Mouse (Mus musculus): ENCODE data around the gene Tmem163. TPM values are rescaled to one million over a fixed set of nuclear protein-coding genes. Genes with fewer than 3 reads are reported as not detected.

The Tmem163 gene
- total and polyA plus RNA-seq, 2 experiments from 2014 or later, result 16.6 to 17.3 TPM

DNA sequence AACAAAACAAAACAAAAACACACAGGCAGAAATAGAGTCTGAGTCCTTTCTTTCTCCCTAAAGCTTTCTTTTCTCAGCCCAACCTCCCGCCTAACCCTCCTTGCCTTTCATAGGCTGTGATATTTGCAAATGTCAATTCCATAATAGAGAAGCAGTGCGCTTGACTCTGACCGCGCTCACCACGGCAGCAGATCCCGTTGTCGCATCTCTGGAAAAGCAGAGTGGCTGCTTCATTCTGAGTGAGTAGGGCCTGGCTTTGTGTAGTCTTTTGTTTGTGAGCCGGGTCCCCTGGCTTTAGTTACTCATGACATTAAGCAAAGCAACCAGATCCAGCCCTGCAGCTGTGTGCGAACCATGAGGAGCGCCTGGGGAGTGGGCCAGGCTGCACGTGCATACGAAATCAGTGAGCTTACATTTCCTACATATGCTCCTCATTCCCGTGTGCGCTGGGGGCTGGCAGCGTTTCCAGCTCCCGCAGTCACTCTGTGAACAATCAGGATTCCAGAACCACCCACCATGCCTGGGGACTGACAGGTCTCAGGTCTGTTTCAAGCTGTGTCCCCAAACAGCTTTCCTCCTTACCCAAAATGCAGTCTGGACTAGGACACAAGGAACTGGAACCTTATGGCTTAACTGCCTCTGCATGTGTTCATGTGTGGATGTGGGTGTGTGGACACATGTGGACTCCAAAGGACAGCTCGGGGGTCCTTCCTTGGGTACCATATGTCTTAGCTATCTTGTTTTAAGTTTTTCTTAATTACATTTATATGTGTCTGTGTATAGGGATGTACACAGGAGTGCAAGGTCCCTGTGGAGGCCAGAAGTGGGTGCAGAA lies 141.9 kb downstream of the Tmem163 start:
- no peak for TF ChIP-seq CTCF (IDR thresholded peaks at IDR 0.05; ENCODE audit: low read depth)
- no peak for TF ChIP-seq EP300 (IDR thresholded peaks at IDR 0.05; ENCODE audit: low read depth)
- no peak overlapping the region for H3K27ac ChIP-seq (ENCODE audit: low read depth)
- H3K27me3 ChIP-seq (ENCODE audit: control insufficient read depth, insufficient read depth, low read length), result no peaks in the 10 kb centered on the region
- WGBS, result 32% methylated on average over 17 of the region's 17 CpGs
- no peaks in the 10 kb centered on the region for H3K9me3 ChIP-seq (replicated peaks; ENCODE audit: control insufficient read depth, low read length)
- no peak overlapping the region for H3K9ac ChIP-seq (replicated peaks; ENCODE audit: low read depth, low read length)
- no peak overlapping the region for H3K4me3 ChIP-seq (ENCODE audit: low read depth, low read length)
- H3K36me3 ChIP-seq (replicated peaks; ENCODE audit: control insufficient read depth, insufficient read depth, low read length), result no peaks in the 10 kb centered on the region
- DNase-seq (ENCODE audit: low spot score) (no peak), ATAC-seq (ENCODE audit: insufficient read depth, low read depth) (no peak)
- no peaks in the 10 kb centered on the region for H3K4me1 ChIP-seq (ENCODE audit: control insufficient read depth, insufficient read depth)
- peak overlapping the region; percentile 14; the same call in 1 of the 2 replicates for H3K4me2 ChIP-seq (ENCODE audit: low read depth, low read length)

DNA sequence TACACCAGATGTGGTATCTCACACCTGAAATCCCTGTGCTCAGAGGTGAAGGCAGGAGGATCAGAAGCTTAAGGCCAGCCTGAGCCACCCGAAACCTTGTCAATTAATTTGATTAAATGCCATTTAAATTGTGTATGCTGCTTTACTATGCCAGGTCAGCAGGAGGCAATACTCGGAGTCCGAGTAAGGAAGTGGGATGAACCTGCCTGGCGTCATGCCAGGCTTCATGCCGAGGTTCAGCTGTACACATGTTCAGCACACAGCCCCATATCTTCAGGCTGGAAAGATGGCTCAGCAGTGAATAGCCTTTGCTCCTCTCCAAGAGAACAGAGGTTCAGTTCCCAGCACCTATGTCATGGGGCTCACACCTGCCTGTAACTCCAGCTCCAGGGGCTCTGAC lies 142.9 kb downstream of the Tmem163 start:
- no peak overlapping the region for H3K27ac ChIP-seq (ENCODE audit: low read depth)
- no peaks in the 10 kb centered on the region for H3K9me3 ChIP-seq (replicated peaks; ENCODE audit: control insufficient read depth, low read length)
- DNase-seq (ENCODE audit: low spot score), result no peak
- no peaks in the 10 kb centered on the region for H3K27me3 ChIP-seq (ENCODE audit: control insufficient read depth, insufficient read depth, low read length)
- H3K4me1 ChIP-seq (ENCODE audit: control insufficient read depth, insufficient read depth), result no peaks in the 10 kb centered on the region
- H3K9ac ChIP-seq (replicated peaks; ENCODE audit: low read depth, low read length), result no peak overlapping the region
- no peak overlapping the region for H3K4me3 ChIP-seq (ENCODE audit: low read depth, low read length)
- no peaks in the 10 kb centered on the region for H3K36me3 ChIP-seq (replicated peaks; ENCODE audit: control insufficient read depth, insufficient read depth, low read length)
- no peak for ATAC-seq (ENCODE audit: insufficient read depth, low read depth)
- no peak overlapping the region for H3K4me2 ChIP-seq (ENCODE audit: low read depth, low read length)
- no peak for TF ChIP-seq CTCF (IDR thresholded peaks at IDR 0.05; ENCODE audit: low read depth)
- no peak for TF ChIP-seq EP300 (IDR thresholded peaks at IDR 0.05; ENCODE audit: low read depth)
- 46% methylated on average over 5 of the region's 5 CpGs for WGBS

- DNase-seq (ENCODE audit: low spot score) (no peak), ATAC-seq (ENCODE audit: insufficient read depth, low read depth) (no peak)
- Histone ChIP-seq H3K4me3 (ENCODE audit: low read depth, low read length) (no peak overlapping the region), H3K36me3 (replicated peaks; ENCODE audit: control insufficient read depth, insufficient read depth, low read length) (no peaks in the 10 kb centered on the region), H3K9ac (replicated peaks; ENCODE audit: low read depth, low read length) (no peak overlapping the region), H3K4me1 (ENCODE audit: control insufficient read depth, insufficient read depth) (no peaks in the 10 kb centered on the region), H3K4me2 (ENCODE audit: low read depth, low read length) (no peak overlapping the region), H3K27me3 (ENCODE audit: control insufficient read depth, insufficient read depth, low read length) (no peaks in the 10 kb centered on the region), H3K9me3 (replicated peaks; ENCODE audit: control insufficient read depth, low read length) (no peaks in the 10 kb centered on the region), H3K27ac (ENCODE audit: low read depth) (no peak overlapping the region)
- WGBS, result 82% methylated on average over 5 of the region's 5 CpGs
- no peak for TF ChIP-seq EP300 (IDR thresholded peaks at IDR 0.05; ENCODE audit: low read depth)
- TF ChIP-seq CTCF (IDR thresholded peaks at IDR 0.05; ENCODE audit: low read depth), result no peak
Observed at GRCm38 (mm10) chr1:127531723-127532122, 147.6 kb downstream of the Tmem163 start.

DNA sequence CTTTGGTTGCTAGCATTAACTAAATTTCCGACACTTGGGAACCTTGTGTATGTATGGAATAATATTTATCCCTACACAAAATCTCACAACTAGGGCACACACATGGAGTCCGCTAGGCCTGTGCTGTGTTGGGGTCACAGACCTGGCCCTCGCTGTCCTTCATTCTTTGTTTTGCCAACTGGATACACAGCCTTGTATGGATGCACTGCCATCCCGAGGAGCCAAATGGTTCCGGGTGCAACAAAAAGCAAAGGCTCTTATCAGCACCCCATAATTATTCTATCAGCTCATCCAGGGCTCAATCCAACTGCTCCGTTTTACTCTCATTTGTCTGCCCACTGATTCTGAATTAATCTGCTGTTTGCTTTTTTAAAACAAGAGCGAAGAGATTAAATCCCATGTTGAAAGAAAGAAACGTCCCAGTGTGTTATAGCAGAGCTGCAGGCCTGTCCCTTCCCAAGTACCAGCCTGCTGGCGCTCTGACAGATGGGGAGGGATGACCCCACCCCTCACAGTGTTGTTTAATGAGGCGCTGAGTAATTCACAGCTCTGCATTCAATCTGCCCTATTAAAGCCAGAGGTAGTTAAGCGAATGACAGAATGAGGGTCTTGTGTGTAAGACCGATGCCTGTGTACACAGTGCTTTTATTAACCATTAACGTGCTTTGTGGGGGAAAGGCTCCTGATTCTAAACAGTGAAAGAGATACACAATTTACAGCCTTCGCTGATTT lies 148.3 kb downstream of the Tmem163 start:
- no peak for DNase-seq (ENCODE audit: low spot score)
- H3K27me3 ChIP-seq (ENCODE audit: control insufficient read depth, insufficient read depth, low read length), result no peaks in the 10 kb centered on the region
- 40% methylated on average over 14 of the region's 14 CpGs for WGBS
- no peak overlapping the region for H3K9ac ChIP-seq (replicated peaks; ENCODE audit: low read depth, low read length)
- H3K4me3 ChIP-seq (ENCODE audit: low read depth, low read length), result no peak overlapping the region
- no peaks in the 10 kb centered on the region for H3K36me3 ChIP-seq (replicated peaks; ENCODE audit: control insufficient read depth, insufficient read depth, low read length)
- no peak for ATAC-seq (ENCODE audit: insufficient read depth, low read depth)
- TF ChIP-seq CTCF (IDR thresholded peaks at IDR 0.05; ENCODE audit: low read depth) (no peak), EP300 (IDR thresholded peaks at IDR 0.05; ENCODE audit: low read depth) (no peak)
- H3K4me2 ChIP-seq (ENCODE audit: low read depth, low read length), result no peak overlapping the region
- H3K9me3 ChIP-seq (replicated peaks; ENCODE audit: control insufficient read depth, low read length), result no peaks in the 10 kb centered on the region
- H3K27ac ChIP-seq (ENCODE audit: low read depth), result no peak overlapping the region
- no peaks in the 10 kb centered on the region for H3K4me1 ChIP-seq (ENCODE audit: control insufficient read depth, insufficient read depth)

DNA sequence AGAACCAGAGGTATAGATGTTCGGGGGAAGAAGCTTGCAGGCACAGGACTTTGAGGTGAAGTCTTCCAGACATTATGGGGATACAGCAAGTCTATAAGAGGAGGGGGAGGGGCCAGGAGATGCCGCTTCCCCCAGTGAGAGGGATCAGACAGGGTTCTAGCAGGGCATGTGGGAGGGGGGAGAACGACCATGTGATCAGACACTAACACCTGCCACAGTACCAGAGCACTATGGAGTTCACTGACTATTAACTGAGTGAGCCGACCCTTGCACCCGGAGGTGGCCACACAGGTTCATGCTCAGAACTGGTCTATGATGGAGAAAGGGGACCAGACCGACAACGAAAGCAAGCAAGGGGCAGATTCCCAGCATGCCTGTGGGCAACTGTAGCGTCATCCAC lies 156.0 kb downstream of the Tmem163 start:
- Histone ChIP-seq H3K27ac (ENCODE audit: low read depth) (no peak overlapping the region), H3K4me1 (ENCODE audit: control insufficient read depth, insufficient read depth) (peaks cover 9% of the 10 kb centered on the region; the same call in 1 of the 2 replicates), H3K4me2 (ENCODE audit: low read depth, low read length) (no peak overlapping the region), H3K9me3 (replicated peaks; ENCODE audit: control insufficient read depth, low read length) (no peaks in the 10 kb centered on the region), H3K36me3 (replicated peaks; ENCODE audit: control insufficient read depth, insufficient read depth, low read length) (no peaks in the 10 kb centered on the region), H3K4me3 (ENCODE audit: low read depth, low read length) (no peak overlapping the region), H3K9ac (replicated peaks; ENCODE audit: low read depth, low read length) (no peak overlapping the region), H3K27me3 (ENCODE audit: control insufficient read depth, insufficient read depth, low read length) (no peaks in the 10 kb centered on the region)
- TF ChIP-seq EP300 (IDR thresholded peaks at IDR 0.05; ENCODE audit: low read depth) (no peak), CTCF (IDR thresholded peaks at IDR 0.05; ENCODE audit: low read depth) (no peak)
- DNase-seq (ENCODE audit: low spot score), result no peak
- ATAC-seq (ENCODE audit: insufficient read depth, low read depth), result no peak
- WGBS, result 52% methylated on average over 8 of the region's 8 CpGs
